Mouse (Mus musculus) gastrocnemius, adult 18-20 months (tissue): Measurements from ENCODE around the gene Ggnbp2. TPM values are rescaled to one million over a fixed set of nuclear protein-coding genes. Genes with fewer than 3 reads are reported as not detected.
A peak's percentile ranks its signal among the peaks of the same experiment; 100 is the strongest.

ENCODE experiments used
- DNase-seq: peaks from one replicate; pipeline ENCODE4 v3.0.0; 2021; ENCODE audit warnings: low spot score
- microRNA-seq: library from miRNA; unstranded; fragments of <30 nt; microRNA quantifications from one replicate; pipeline ENCODE4 v1.2.0, GENCODE M21; 2021
- total RNA-seq, 2 experiments: library from RNA; stranded (reverse); gene quantifications; 2 replicates each; pipeline ENCODE4 v1.2.3; 2021

The Ggnbp2 gene
- total RNA-seq, 2 experiments from 2014 or later: 31.6 to 32.4 TPM

DNA sequence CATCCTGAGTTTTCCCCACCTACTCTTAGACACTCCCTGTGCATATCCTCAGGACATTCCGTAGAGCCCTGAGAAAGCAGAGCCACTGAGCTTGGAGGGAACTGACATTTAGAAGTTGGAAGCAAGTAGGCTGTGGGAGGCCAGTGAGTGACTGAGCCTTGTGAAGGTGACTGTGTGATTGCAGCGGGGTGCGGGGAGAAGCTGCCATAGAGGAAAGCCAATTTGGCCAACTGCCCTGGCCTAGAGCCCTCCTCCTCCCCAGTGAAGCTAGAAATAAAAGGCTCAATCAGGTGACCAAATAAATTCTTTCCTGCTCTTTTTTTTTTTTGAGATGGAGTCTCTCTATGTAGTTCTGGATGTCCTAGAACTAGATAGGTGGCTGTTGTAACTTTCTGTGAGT is 44.4 kb downstream of the Ggnbp2 start:
- peak; percentile 87 for DNase-seq

DNA sequence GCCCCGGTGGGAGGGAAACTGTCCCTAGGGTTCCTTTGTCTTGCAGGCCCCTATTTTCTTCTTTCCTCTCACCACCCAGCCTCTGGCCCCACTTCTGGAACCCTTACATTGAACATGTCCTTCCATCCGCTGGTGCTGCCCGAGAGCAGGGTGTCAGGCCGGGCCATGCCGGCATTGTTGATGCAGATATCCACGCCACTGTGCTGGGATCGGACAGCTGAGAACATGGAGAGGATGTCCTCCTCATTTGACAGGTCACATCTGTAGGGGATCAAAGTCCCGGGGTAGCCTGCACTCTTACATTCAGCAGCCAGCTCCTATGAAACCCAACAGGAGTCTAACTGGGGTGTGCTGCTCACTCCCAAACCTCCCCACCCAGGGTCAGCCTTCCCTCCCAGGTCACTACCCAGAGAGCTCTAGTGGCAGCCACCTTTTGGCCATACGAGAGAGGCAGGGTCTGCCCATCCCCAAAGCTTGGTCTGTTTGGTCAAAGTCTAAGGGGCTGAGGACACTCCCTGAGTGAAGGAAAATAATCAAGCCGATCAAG is 45.3 kb downstream of the Ggnbp2 start:
- no peak for DNase-seq

DNA sequence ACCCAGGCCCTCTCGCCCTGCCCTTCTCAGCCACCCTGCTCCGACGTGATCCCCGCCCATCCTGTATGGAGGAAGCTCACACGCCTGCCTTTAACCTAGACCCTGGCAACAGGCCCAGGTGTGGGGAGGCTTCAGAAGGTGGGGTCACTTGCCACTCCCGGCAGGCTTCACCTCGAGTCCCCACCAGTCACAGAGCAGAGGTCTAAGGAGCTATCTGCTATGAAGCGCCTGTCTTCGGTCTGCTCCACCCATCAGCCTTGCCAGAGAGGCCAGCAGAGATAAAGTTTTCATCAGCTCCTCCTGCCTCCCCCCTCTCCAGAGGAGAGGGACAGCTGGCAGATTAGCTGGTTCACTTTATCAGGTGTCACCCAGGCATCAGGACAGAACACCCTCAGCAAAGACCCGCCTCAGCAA is 47.1 kb downstream of the Ggnbp2 start:
- peak; percentile 33 for DNase-seq

DNA sequence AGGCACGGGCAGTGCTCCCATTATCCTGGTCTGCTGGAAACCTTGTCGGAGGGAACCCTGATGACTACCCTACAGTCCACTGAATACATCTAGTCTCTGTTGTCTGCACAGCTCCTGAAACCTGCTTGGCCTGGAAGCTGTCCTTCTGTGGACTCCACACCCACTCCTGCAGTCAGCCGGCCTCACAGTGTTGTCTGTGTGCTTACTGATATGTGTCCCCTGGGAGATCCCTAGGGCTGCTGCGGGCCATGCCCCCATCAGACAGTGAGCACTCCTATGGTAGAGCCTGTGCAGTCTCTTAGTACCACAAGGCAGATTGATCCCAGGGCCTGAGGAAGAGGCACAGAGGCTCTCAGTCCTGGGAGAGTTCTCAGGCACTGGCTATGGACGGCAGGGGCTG is 48.1 kb downstream of the Ggnbp2 start:
- no peak for DNase-seq

DNA sequence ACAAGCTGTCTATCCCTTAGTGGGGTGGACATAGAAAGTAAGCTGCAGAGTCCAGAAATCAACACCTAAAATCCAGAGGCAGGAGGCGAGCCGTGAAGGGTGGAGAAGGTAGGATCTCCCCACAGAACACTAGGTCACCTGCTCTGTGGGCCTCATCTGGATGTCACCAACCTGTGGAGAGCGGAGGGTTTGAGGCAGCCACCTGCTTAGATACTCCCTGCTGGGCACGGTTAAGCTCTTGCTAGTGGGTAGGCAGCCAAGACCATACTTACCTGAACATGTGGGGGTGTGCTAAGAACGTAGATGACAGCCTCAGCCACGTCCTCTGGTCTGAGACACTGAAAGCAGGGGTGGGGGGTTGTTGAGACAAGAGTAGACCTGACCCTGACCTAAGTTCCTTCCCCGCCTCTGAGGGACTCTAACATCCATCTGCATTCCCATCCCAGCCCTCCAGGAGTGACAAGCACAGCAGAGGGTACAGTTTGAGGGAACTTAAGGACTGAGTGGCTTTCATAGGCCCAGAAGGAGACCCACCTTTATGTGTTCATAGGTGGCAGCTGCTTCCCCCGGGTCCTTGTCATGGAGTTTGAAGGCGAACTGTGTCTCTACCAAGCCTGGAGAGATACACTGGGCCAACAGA is 49.4 kb downstream of the Ggnbp2 start:
- DNase-seq: no peak

DNA sequence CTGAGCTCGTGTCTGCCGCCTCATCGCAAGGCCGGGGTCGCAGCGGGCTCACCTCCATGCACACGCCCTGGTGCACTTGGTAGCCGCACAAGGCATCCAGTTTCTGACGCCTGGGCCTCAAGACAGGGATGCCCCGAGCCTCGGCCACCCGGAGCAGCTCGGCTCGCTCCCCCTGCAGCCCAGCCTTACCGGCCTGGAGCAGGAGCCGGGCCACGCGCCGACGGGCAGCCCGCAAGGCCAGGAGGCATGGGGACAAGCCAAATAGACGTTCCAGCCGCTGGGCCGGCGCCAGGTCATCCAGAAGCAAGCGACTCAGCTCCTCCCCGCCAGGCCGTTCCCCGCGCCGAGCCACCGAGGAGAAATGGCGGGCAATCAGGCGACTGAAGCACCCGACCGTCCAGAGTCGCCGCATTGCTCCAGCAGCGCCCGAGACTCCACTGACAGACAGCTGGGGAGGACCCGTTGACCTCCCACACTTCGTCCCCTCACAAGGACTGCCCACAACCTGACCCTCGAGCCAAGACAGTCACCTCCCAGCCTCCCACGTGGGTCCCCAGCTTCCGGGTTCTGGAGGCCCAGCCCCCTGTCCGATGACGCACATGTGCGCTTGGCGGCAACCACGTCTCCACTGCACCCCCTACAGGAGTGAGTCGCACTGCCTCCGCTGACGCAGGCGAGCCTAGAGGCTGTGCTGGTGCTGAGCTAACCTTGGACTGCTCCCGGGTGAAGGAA is 51.5 kb downstream of the Ggnbp2 start, which contains the start of gene Mrm1:
Mrm1 (minus strand) TSS at position 555 of the 732 bp plus-strand sequence.
- peak; percentile 97 for DNase-seq

DNA sequence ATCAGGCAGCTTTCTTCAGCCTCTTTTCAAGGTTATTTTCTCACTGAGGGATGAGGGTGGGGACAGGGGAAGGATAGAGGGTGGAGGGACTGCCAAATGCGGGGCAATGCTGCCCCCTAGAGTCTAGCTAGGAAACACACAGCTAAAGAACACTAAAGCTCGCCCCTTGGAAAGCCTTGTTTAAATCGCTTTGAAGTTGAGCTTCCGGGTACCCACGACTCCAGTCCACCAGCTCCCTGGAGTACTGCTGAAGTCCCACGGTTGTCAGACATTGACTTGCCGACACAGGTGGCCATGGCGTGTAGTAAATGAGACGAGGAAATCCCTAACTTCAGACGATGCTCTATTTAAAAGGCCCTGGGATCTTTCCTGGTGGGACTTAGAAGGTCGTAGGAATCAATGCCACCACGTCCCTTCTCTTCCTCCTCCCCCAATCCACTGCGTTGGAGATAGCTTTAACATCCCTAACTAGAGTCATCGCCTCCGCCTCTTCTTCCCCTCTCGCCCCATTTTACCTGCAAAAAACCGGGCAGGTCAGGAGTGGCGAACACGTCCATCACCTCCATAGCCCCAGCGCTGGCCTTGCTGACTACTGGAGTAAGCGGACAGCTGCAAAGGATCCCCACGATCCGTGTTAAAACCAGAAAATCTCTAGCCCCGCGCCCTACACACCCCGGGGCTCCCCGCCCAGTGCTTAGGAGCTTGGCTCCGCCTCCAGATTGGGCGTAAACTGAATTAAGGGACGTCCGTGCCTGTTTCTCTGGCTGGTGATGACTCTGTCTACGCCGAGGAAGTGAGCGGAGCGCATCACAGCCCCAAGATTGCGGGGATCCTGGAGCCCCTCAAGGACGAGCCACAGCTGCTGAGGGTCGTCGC is 52.3 kb downstream of the Ggnbp2 start:
- peak; percentile 78 for DNase-seq

DNA sequence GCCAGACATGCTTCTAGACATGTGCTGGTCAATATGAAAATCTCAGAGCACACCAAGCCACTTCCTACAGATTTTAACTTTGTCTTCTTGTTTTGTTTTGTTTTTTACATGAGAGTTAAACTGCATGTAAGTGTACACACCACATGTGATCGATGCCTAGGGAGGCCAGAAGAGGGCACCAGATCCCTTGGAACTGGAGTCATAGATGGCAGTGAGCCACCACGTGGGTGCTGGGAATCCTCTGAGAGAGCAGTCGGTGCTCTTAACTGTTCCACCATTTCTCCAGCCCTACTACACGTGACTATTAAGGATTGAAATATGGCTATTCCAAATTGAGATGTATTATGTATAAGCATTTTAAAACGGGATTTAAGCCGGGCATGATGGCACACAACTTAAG is 53.3 kb downstream of the Ggnbp2 start:
- DNase-seq: no peak

DNA sequence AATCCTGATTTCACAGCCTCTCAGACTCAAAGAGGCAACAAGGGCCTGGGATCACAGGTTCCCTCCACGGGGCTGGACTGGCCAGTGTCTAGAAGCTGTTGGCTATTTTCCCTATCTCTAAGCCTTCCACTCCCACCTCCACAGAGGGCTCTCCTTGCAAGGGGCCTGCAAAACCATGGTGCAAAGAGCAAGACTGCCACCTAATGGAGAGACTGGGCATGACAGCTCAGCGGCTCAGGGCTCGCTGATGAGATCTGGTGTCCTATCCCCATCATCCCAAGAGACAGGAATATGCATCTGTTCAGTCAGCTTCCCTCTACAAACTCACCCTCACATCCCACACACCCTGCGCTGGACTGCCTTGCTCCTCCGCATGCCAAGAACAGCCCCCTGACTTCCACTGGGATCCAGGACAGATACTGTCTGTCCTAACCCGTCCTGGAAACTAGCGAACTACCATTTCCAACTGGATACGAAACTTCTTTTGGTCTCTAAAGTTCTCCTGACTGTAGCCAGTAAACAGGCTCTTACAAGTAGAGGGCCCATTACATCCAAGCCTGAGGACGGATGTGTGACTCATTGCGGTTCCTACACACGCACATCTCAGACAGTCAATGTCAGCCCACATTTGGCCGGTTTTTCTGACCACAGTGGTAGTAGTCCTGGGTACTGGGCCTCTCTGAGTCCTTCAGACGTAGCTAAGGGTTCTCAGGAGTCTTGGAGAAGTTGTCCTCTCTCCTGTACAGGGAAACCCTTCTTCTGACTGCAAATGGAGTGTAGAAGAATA is 56.7 kb downstream of the Ggnbp2 start:
- DNase-seq: peak; percentile 74

DNA sequence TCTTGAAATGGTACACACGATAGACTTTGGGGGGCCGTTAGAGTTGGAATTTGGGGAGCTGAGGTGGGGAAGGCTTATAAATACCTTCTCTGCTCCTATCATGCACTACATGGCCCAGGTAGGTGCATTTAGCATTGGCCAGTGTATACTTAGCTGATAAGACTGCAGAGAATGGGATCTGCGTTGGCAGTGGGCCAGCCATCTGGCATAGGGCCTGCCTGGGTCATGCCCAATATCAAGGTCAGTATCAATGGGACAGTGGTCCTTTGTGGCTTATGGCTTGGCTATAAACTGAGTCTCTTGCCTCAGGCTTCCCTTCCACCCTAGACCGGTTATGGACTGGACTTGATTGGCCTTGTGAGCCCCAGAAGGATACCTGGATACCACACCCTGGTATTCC is 66.2 kb downstream of the Ggnbp2 start:
- no peak for DNase-seq

DNA sequence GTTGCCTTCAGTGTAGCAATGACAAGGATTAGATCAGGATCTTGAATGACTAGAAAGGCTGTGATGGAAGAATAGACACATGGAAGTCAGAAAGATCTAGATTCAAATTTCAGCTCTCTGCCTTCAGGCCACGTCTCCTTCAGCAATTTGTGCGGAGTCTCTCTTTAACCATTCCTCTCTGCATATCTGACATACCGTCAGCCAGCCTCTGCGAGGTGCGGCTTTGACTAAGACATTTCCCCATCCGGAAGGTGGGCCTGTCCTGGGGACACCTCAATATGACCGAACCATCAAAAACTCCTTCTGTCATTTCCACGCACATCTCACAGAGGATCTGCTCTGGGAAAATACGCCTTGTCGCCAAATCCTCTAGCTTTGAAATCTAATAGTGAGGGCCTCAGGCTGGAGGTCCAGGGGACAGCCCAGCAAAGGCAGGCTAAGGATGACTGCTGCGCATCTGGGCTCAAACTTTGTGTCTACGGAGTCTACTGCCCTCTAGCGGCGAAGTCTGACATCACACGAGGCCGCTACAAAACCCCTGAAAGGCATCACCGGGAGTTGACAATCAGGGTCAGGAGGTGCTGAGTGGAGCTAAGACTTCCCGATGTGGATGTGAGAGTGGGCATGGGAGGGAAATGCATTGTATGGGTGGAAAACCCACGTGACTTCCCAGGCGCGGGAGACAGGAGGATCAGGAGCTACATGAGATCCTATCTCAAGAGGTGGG is 72.8 kb downstream of the Ggnbp2 start:
- DNase-seq: peak; percentile 72

DNA sequence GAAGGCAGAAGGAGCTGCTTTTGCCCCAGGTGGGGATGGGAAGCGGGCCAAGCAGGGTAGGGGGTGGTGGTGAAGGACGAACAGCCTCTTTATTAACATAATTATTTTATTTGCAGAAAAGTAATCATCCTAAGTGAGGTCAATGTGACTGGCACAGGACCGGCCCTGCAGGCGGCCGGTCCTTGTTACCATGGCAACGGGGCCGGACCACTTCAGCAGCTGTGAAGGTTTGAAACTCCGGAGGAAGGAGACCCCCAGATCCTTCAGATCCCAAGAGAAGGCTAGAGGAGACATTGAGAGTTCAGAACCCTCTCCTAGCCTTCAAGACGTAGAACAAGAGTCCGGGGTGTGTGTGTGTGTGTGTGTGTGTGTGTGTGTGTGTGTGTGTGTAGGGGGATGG is 73.6 kb downstream of the Ggnbp2 start:
- no peak for DNase-seq

DNA sequence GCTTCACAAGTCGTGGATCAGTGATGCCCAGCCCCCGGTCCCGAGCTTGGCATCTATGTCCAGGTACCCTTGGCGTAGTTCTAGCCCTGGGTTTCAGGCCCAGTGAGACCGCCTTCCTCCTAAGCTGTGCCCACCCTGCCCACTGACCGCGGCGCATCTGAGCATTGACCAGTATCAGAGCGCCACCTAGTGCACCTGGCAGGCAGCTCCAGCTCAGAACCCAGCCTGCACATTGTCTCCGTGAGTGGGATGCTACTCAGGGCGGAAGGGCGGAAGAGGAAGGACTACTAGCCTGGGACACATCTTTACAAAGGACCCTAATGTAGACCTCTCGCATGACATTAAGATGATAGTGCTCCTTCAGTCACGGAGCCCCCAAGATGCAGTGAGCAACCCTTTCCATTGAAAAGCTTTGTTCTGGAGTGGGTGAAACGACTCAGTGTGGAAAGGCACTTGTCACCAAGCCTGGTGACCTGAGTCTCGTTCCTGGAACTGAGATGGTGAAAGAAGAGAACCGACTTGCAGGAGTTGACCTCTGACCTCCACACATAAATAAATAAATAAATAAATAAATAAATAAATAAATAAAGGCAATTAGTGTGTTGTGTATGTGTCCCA is 76.0 kb downstream of the Ggnbp2 start:
- peak; percentile 30 for DNase-seq

DNA sequence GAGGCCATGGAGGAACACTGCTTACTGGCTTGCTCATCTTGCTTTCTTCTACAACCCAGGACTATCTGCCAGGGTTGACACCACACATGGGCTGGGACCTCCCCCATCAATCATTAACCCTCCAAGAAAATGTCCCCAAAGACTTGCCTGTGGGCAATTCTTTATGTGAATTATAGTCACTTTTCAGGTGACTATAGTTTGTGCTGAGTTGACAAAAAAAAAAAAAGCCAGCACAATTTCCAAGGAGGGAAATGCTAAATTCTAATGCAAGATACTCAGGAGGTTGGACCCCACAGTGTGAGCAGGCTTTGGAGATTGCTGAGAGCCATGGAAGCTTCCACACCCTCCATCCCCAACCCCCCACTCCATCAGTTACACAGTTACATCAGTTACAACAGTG is 77.1 kb downstream of the Ggnbp2 start:
- no peak for DNase-seq

DNA sequence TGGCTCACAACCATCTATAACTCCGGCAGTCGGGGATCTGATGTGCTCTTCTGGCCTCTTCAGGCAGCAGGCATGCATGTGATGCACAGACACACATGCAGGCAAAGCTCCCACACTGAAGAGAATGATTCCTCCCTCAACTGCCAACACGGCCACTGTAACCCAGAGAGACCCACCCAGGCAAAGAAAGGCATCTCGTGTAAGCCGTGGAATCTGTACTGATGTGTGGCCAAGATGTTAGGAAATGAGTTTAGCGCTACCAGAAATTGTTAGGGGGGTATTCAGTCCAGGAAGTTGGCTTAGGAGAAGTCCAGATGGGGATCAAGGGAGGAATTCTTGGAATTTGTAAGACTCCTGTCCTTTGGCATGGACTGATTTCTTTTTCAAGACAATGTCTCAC is 80.2 kb downstream of the Ggnbp2 start:
- no peak for DNase-seq

Small RNA genes lying within 50 kb of the gene (microRNA-seq; reads per million reads assigned to microRNA genes)
- gene Gm23564: not detected

Other genes with a start within 250 kb of the Ggnbp2 start
- gene Mrm1, start 51.3 kb downstream of the Ggnbp2 start, total RNA-seq: 1 to 10 TPM; 4.7 to 6.2 TPM
- gene Dhrs11, start 41.8 kb downstream of the Ggnbp2 start, total RNA-seq: 10 to 100 TPM; 25.5 to 31.0 TPM
- 1 to 10 TPM; 1.4 to 2.4 TPM for gene Myo19, start 9.3 kb upstream of the Ggnbp2 start, total RNA-seq
- 1 to 10 TPM; 3.8 to 5.9 TPM for gene Pigw, start 9.5 kb upstream of the Ggnbp2 start, total RNA-seq
- gene Znhit3, start 45.5 kb upstream of the Ggnbp2 start, total RNA-seq: 10 to 100 TPM; 15.6 to 17.3 TPM
- 1 to 10 TPM; 4.8 to 5.8 TPM for gene Car4, start 87.0 kb upstream of the Ggnbp2 start, total RNA-seq